Mouse (Mus musculus) bone marrow macrophage, adult 2 months (primary cell): ENCODE data around the gene Cryba4.

Experiments
- CTCF ChIP-seq: IDR thresholded peaks from 2 replicates; pipeline ENCODE4 v1.5.1; 2012; ENCODE audit warnings: low read depth, mild to moderate bottlenecking, low read length, moderate library complexity
- POLR2A ChIP-seq: IDR thresholded peaks from 2 replicates; pipeline ENCODE4 v1.6.1; 2012; ENCODE audit warnings: mild to moderate bottlenecking, low read depth, low read length, borderline replicate concordance

DNA sequence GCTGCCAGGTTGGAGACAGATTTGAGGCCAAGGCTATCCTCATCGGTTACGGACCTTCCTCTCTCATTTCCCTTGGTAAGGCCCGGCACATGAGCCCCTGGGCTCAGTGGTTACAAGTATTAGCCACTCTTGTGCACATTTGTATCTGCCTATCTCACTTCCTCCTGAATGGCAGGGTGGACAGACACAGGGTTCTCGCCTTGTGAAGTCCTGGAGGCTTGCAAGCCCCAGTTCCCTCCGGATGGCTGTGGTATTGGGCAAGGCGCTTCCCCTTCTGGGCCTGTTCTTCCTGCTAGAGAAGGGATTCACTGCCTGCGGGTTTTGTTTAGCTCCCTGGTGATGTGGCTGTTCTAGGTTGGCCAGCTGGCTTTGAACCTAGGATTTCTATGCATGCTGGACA, 27.8 kb upstream of the Cryba4 start:
- TF ChIP-seq CTCF (no peak), POLR2A (no peak)
